Mouse (Mus musculus) liver, adult 2 months (tissue): ENCODE results near the gene Lyrm7.

Experiments
- CTCF ChIP-seq: fragments of 200-500 bp; IDR thresholded peaks from 2 replicates; pipeline ENCODE4 v1.5.1; 2011; ENCODE audit warnings: low read depth, low read length, control low read depth
- POLR2A ChIP-seq: fragments of 200-500 bp; IDR thresholded peaks from 2 replicates; pipeline ENCODE4 v1.6.1; 2011; ENCODE audit warnings: low read length, control low read depth; ENCODE audit not compliant: insufficient read depth; ENCODE audit errors: extremely low read depth

- TF ChIP-seq CTCF (no peak), POLR2A (no peak)
Observed at GRCm38 (mm10) chr11:54902333-54903323, 41.9 kb upstream of the Lyrm7 start, which contains the start of gene Gpx3.
